Comparison of ENCODE assay signal across 8 mouse cellular contexts in genomic region chr7:44593775-44594174, GRCm38 (mm10). TPM values are rescaled to one million over a fixed set of nuclear protein-coding genes. Genes with fewer than 3 reads are reported as not detected.
DNase-seq lines count a peak whose midpoint lies in the region; ATAC-seq and TF ChIP-seq lines count a peak whose summit lies in the region.

No protein-coding gene starts in this region.

- peak overlapping the region; percentile 92 for H3K27ac ChIP-seq in cerebellum, adult 2 months (ENCODE audit: insufficient read depth, low read length)
- H3K27ac ChIP-seq in lung, embryonic 15.5 days = no peak overlapping the region
- no peak overlapping the region for H3K27ac ChIP-seq in thymus, adult 2 months (ENCODE audit: control insufficient read depth, insufficient read depth, low read length)

- no peak for TF ChIP-seq CTCF in cerebellum, adult 2 months (IDR thresholded peaks at IDR 0.05; ENCODE audit: borderline replicate concordance, insufficient read depth, low read depth, low read length)
- TF ChIP-seq CTCF in thymus, adult 2 months (IDR thresholded peaks at IDR 0.05; ENCODE audit: borderline replicate concordance, control insufficient read depth, extremely low read depth, insufficient read depth, low read length, poor library complexity) = no peak

- DNase-seq in ES-CJ7 (ENCODE audit: low read depth, low spot score) = peak; percentile 94
- DNase-seq in cerebellum, adult 2 months = peak; percentile 97 to 98
- peak; percentile 93 for DNase-seq in heart, postnatal 4 days
- peak; percentile 85 to 87 for DNase-seq in layer of hippocampus, adult 8-10 months (ENCODE audit: low spot score in 2 of 2)
- peak; percentile 66 for DNase-seq in ovary, adult 18-20 months (ENCODE audit: low spot score)
- peak; percentile 64 for DNase-seq in thymus, adult 2 months

- no peaks in the 10 kb centered on the region for H3K9me3 ChIP-seq in lung, embryonic 15.5 days

- H3K4me3 ChIP-seq in cerebellum, adult 2 months (replicated peaks; ENCODE audit: insufficient read depth, low read depth, low read length) = peak overlapping the region; percentile 86
- peak overlapping the region; percentile 11; the same call in 1 of the 2 replicates for H3K4me3 ChIP-seq in lung, embryonic 15.5 days
- H3K4me3 ChIP-seq in thymus, adult 2 months (ENCODE audit: control insufficient read depth, insufficient read depth, low read length) = no peak overlapping the region

- peaks cover 36% of the 10 kb centered on the region for H3K4me1 ChIP-seq in cerebellum, adult 2 months (ENCODE audit: control insufficient read depth, insufficient read depth, low read length)
- H3K4me1 ChIP-seq in lung, embryonic 15.5 days = peaks cover 32% of the 10 kb centered on the region
- peaks cover 12% of the 10 kb centered on the region for H3K4me1 ChIP-seq in thymus, adult 2 months (replicated peaks; ENCODE audit: control insufficient read depth, insufficient read depth, low read length)

- ATAC-seq in frontal cortex, adult (ENCODE audit: low TSS enrichment) = peak; percentile 43
- peak; percentile 17 for ATAC-seq in lung, embryonic 15.5 days (ENCODE audit: borderline replicate concordance, extremely low read depth, low FRiP score, low TSS enrichment)

- no peak overlapping the region for H3K9ac ChIP-seq in lung, embryonic 15.5 days

- no peaks in the 10 kb centered on the region for H3K27me3 ChIP-seq in cerebellum, adult 2 months (ENCODE audit: control insufficient read depth, insufficient read depth, low read length)
- peaks cover 47% of the 10 kb centered on the region for H3K27me3 ChIP-seq in lung, embryonic 15.5 days
- H3K27me3 ChIP-seq in thymus, adult 2 months (ENCODE audit: control insufficient read depth, insufficient read depth, low read length) = peaks cover 30% of the 10 kb centered on the region

- H3K4me2 ChIP-seq in lung, embryonic 15.5 days = peak overlapping the region; percentile 99

- WGBS in cerebellum, adult 2 months = under 1% methylated on average over 22 of the region's 22 CpGs
- WGBS in lung, embryonic 15.5 days = under 1% methylated on average over 22 of the region's 22 CpGs
- WGBS in thymus, adult 2 months = 4% methylated on average over 21 of the region's 22 CpGs

- no peaks in the 10 kb centered on the region for H3K36me3 ChIP-seq in lung, embryonic 15.5 days
- no peaks in the 10 kb centered on the region for H3K36me3 ChIP-seq in thymus, adult 2 months (ENCODE audit: control insufficient read depth, insufficient read depth, low read length)

- peak; percentile 69; the same call in 1 of the 2 replicates for TF ChIP-seq POLR2A in cerebellum, adult 2 months (IDR thresholded peaks at IDR 0.05; ENCODE audit: borderline replicate concordance, insufficient read depth, low read length)
- TF ChIP-seq POLR2A in thymus, adult 2 months (IDR thresholded peaks at IDR 0.05; ENCODE audit: control insufficient read depth, extremely low read depth, insufficient read depth, low read length, poor library complexity) = no peak

RNA-seq across cellular contexts. Expression of gene Kcnc3, which starts 3.3 kb away (rescaled TPM):
- polyA plus RNA-seq in cerebellum, adult 2 months (2012; rRNA removed) = 368 and 423 TPM in 2 replicates
- total RNA-seq in heart, postnatal 4 days (2021) = under 1 TPM; 0.38 to 0.43 TPM
- 100 to 1,000 TPM; 133 to 157 (median 145) TPM for total RNA-seq in layer of hippocampus, adult 8-10 months (2022)
- polyA plus RNA-seq in lung, embryonic 15.5 days (2015; fragmentation: Nextera tagmentation; extraction: Ambion mirVana) = 1.5 and 2.1 TPM in 2 replicates
- 0.82 and 1.0 TPM in 2 replicates for polyA plus RNA-seq in thymus, adult 2 months (2012; rRNA removed)

RNA-seq across cellular contexts. Expression of gene Napsa, which starts 21.6 kb away (rescaled TPM):
- 0.26 and 0.43 TPM in 2 replicates for polyA plus RNA-seq in cerebellum, adult 2 months (2012; rRNA removed)
- under 1 TPM; 0.50 to 0.59 TPM for total RNA-seq in heart, postnatal 4 days (2021)
- total RNA-seq in layer of hippocampus, adult 8-10 months (2022) = under 1 TPM in 1 of 4 experiments, not detected in 3; 0.65 TPM
- 30.9 and 42.2 TPM in 2 replicates for polyA plus RNA-seq in lung, embryonic 15.5 days (2015; fragmentation: Nextera tagmentation; extraction: Ambion mirVana)
- polyA plus RNA-seq in thymus, adult 2 months (2012; rRNA removed) = 28.0 and 32.0 TPM in 2 replicates

RNA-seq across cellular contexts. Expression of gene Nr1h2, which starts 40.0 kb away (rescaled TPM):
- polyA plus RNA-seq in cerebellum, adult 2 months (2012; rRNA removed) = 106 and 109 TPM in 2 replicates
- 10 to 100 TPM; 45.5 to 47.2 TPM for total RNA-seq in heart, postnatal 4 days (2021)
- 10 to 100 TPM; 57.2 to 67.9 (median 61.1) TPM for total RNA-seq in layer of hippocampus, adult 8-10 months (2022)
- 68.4 and 75.3 TPM in 2 replicates for polyA plus RNA-seq in lung, embryonic 15.5 days (2015; fragmentation: Nextera tagmentation; extraction: Ambion mirVana)
- polyA plus RNA-seq in thymus, adult 2 months (2012; rRNA removed) = 302 and 308 TPM in 2 replicates

RNA-seq across cellular contexts. Expression of gene Pold1, which starts 45.1 kb away (rescaled TPM):
- polyA plus RNA-seq in cerebellum, adult 2 months (2012; rRNA removed) = 21.6 and 25.1 TPM in 2 replicates
- total RNA-seq in heart, postnatal 4 days (2021) = 10 to 100 TPM; 42.4 to 46.5 TPM
- total RNA-seq in layer of hippocampus, adult 8-10 months (2022) = 10 to 100 TPM in 2 of 4 experiments, 1 to 10 TPM in 2; 8.2 to 11.5 (median 10.2) TPM
- polyA plus RNA-seq in lung, embryonic 15.5 days (2015; fragmentation: Nextera tagmentation; extraction: Ambion mirVana) = 108 and 112 TPM in 2 replicates
- polyA plus RNA-seq in thymus, adult 2 months (2012; rRNA removed) = 208 and 235 TPM in 2 replicates

Comparison
In these comparisons a context has a peak if more than half of its experiments do, and no peak if none do; other contexts are left out.
1. RNA of gene Kcnc3, which starts 3.3 kb away (polyA plus RNA-seq): 368 to 423 TPM in cerebellum, adult 2 months; 1.5 to 2.1 TPM in lung, embryonic 15.5 days and 0.82 to 1.0 TPM in thymus, adult 2 months; every median in the first group is over 100 times any median in the second.
2. RNA of gene Napsa, which starts 21.6 kb away (polyA plus RNA-seq): 30.9 to 42.2 TPM in lung, embryonic 15.5 days and 28.0 to 32.0 TPM in thymus, adult 2 months; 0.26 to 0.43 TPM in cerebellum, adult 2 months; every median in the first group is over 10 times any median in the second.
3. Peak in every context shown above with its lines, with median percentiles within 50 percentile points of each other: DNase-seq.